8 mouse cellular contexts compared by ENCODE assay signal in the genomic region with DNA sequence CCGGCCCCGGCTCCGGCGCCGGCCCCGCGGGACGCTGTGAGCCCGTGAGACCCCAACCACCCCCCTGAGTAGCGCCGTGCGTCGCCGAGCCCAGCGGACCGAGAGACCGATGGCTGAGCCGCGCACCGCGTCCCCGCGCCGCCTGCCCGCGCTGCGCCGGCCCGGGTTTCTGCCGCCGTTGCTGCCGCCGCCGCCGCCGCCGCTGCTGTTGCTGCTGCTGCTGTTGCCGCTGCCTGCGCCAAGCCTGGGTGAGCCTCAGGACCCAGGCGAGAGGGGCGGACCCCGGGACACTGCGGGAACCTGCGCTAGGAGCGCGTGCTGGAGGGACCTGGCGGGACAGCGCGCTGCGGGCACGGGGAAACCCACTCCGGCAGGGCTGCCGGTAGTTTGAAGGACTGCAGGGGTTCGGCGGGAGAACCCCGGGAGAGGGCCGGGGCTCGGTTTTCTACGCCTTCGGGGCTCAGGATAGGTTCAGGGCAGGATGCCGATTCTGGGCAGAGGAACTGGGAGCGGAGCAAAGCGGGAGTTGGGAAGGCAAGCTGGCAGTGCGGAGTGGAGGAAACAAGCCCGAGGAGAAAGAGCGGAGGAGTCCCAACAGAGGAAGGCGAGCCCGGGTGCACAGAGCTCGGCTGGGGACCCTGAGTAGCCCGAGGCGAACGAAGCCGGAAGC. TPM values are rescaled to one million over a fixed set of nuclear protein-coding genes. Genes with fewer than 3 reads are reported as not detected.
DNase-seq lines count a peak whose midpoint lies in the region; ATAC-seq lines count a peak whose summit lies in the region.

No protein-coding gene starts in this region.

- no peaks in the 10 kb centered on the region for H3K36me3 ChIP-seq in intestine, embryonic 16.5 days (ENCODE audit: control insufficient read depth, insufficient read depth, low read length)
- H3K36me3 ChIP-seq in liver, embryonic 13.5 days: no peaks in the 10 kb centered on the region
- peaks cover 6% of the 10 kb centered on the region; the same call in 1 of the 2 replicates for H3K36me3 ChIP-seq in neural tube, embryonic 14.5 days (ENCODE audit: control insufficient read depth, insufficient read depth, low read length)

- peak; percentile 37 to 69 for DNase-seq in layer of hippocampus, postnatal 14 days (ENCODE audit: low spot score in 2 of 2)
- no peak for DNase-seq in layer of hippocampus, adult 11-12 months (ENCODE audit: low spot score)
- DNase-seq in adrenal gland, postnatal 36 days: peak; percentile 76 to 78
- DNase-seq in gastrocnemius, postnatal 14 days: peak; percentile 58
- DNase-seq in liver, embryonic 13.5 days: no peak
- peak; percentile 51 for DNase-seq in urinary bladder, postnatal 25 days (ENCODE audit: low spot score)

- peaks cover 8% of the 10 kb centered on the region; the same call in 1 of the 2 replicates for H3K27me3 ChIP-seq in intestine, embryonic 16.5 days (replicated peaks; ENCODE audit: control insufficient read depth, insufficient read depth, low read length)
- H3K27me3 ChIP-seq in liver, embryonic 13.5 days: peaks cover 85% of the 10 kb centered on the region
- H3K27me3 ChIP-seq in neural tube, embryonic 14.5 days (ENCODE audit: control insufficient read depth, insufficient read depth, low read length): no peaks in the 10 kb centered on the region

- H3K4me3 ChIP-seq in intestine, embryonic 16.5 days (ENCODE audit: low read length): peak overlapping the region; percentile 75
- H3K4me3 ChIP-seq in liver, embryonic 13.5 days (replicated peaks): peak overlapping the region; percentile 60
- H3K4me3 ChIP-seq in neural tube, embryonic 14.5 days (ENCODE audit: low read depth, low read length): peak overlapping the region; percentile 89

- H3K27ac ChIP-seq in intestine, embryonic 16.5 days (ENCODE audit: low read length): peak overlapping the region; percentile 49
- no peak overlapping the region for H3K27ac ChIP-seq in liver, embryonic 13.5 days
- peak overlapping the region; percentile 95 for H3K27ac ChIP-seq in neural tube, embryonic 14.5 days (ENCODE audit: low read depth, low read length)

- peak; percentile 69 for ATAC-seq in intestine, embryonic 16.5 days
- ATAC-seq in liver, embryonic 13.5 days (ENCODE audit: low read depth): no peak
- peak; percentile 75 for ATAC-seq in neural tube, embryonic 14.5 days (ENCODE audit: low read depth)

- intact Hi-C loops in gastrocnemius, postnatal 14 days (cut with DNase I; ENCODE audit: low total_unique reads): no loop called here

- H3K4me2 ChIP-seq in intestine, embryonic 16.5 days (ENCODE audit: low read depth, low read length): peak overlapping the region; percentile 100
- H3K4me2 ChIP-seq in liver, embryonic 13.5 days: peak overlapping the region; percentile 76
- peak overlapping the region; percentile 90 for H3K4me2 ChIP-seq in neural tube, embryonic 14.5 days (ENCODE audit: low read depth, low read length)

- peaks cover 13% of the 10 kb centered on the region for H3K4me1 ChIP-seq in intestine, embryonic 16.5 days (ENCODE audit: control insufficient read depth, insufficient read depth, low read length)
- peaks cover 17% of the 10 kb centered on the region for H3K4me1 ChIP-seq in liver, embryonic 13.5 days (replicated peaks)
- H3K4me1 ChIP-seq in neural tube, embryonic 14.5 days (ENCODE audit: control insufficient read depth, insufficient read depth, low read length): peaks cover 23% of the 10 kb centered on the region

- H3K9ac ChIP-seq in intestine, embryonic 16.5 days (ENCODE audit: low read depth, low read length): peak overlapping the region; percentile 75
- peak overlapping the region; percentile 56 for H3K9ac ChIP-seq in liver, embryonic 13.5 days
- H3K9ac ChIP-seq in neural tube, embryonic 14.5 days (replicated peaks; ENCODE audit: low read depth, low read length): peak overlapping the region; percentile 91

- no peaks in the 10 kb centered on the region for H3K9me3 ChIP-seq in intestine, embryonic 16.5 days (ENCODE audit: control insufficient read depth, low read length)
- H3K9me3 ChIP-seq in liver, embryonic 13.5 days (replicated peaks): no peaks in the 10 kb centered on the region
- no peaks in the 10 kb centered on the region for H3K9me3 ChIP-seq in neural tube, embryonic 14.5 days (ENCODE audit: control insufficient read depth, low read length)

- under 1% methylated on average over 68 of the region's 73 CpGs for WGBS in intestine, embryonic 16.5 days
- WGBS in liver, embryonic 13.5 days (ENCODE audit: insufficient replicate concordance): under 1% methylated on average over 64 of the region's 73 CpGs
- under 1% methylated on average over 36 of the region's 73 CpGs for WGBS in neural tube, embryonic 14.5 days

RNA-seq across cellular contexts. Expression of gene Igdcc3, which starts 0.5 kb away (rescaled TPM):
- 1 to 10 TPM; 5.3 to 6.1 TPM for total RNA-seq in layer of hippocampus, postnatal 14 days (2021)
- 1 to 10 TPM; 1.2 to 1.9 TPM for total RNA-seq in adrenal gland, postnatal 36 days (2021)
- under 1 TPM; 0.37 to 0.58 TPM for total RNA-seq in gastrocnemius, postnatal 14 days (2021)
- polyA plus RNA-seq in intestine, embryonic 16.5 days (2015; fragmentation: Nextera tagmentation; extraction: Ambion mirVana): 0.12 and 0.60 TPM in 2 replicates
- 0.15 TPM in 2 replicates for polyA plus RNA-seq in liver, embryonic 13.5 days (2015; fragmentation: Nextera tagmentation; extraction: Ambion mirVana)
- polyA plus RNA-seq in neural tube, embryonic 14.5 days (2014; fragmentation: Nextera tagmentation; extraction: Ambion mirVana): 9.9 and 10.1 TPM in 2 replicates

RNA-seq across cellular contexts. Expression of gene Igdcc4, which starts 40.2 kb away (rescaled TPM):
- 10 to 100 TPM; 26.1 to 30.4 TPM for total RNA-seq in layer of hippocampus, postnatal 14 days (2021)
- total RNA-seq in adrenal gland, postnatal 36 days (2021): 10 to 100 TPM; 31.8 to 32.6 TPM
- total RNA-seq in gastrocnemius, postnatal 14 days (2021): 10 to 100 TPM; 31.8 to 39.9 TPM
- 13.0 and 14.5 TPM in 2 replicates for polyA plus RNA-seq in intestine, embryonic 16.5 days (2015; fragmentation: Nextera tagmentation; extraction: Ambion mirVana)
- 3.8 and 4.6 TPM in 2 replicates for polyA plus RNA-seq in liver, embryonic 13.5 days (2015; fragmentation: Nextera tagmentation; extraction: Ambion mirVana)
- 15.6 and 19.4 TPM in 2 replicates for polyA plus RNA-seq in neural tube, embryonic 14.5 days (2014; fragmentation: Nextera tagmentation; extraction: Ambion mirVana)

RNA-seq across cellular contexts. Expression of gene Parp16, which starts 53.7 kb away (rescaled TPM):
- total RNA-seq in layer of hippocampus, postnatal 14 days (2021): 1 to 10 TPM; 4.1 TPM
- total RNA-seq in adrenal gland, postnatal 36 days (2021): 10 to 100 TPM; 11.8 to 21.2 TPM
- 1 to 10 TPM; 4.9 to 5.4 TPM for total RNA-seq in gastrocnemius, postnatal 14 days (2021)
- polyA plus RNA-seq in intestine, embryonic 16.5 days (2015; fragmentation: Nextera tagmentation; extraction: Ambion mirVana): 10.8 and 11.0 TPM in 2 replicates
- 8.2 and 9.2 TPM in 2 replicates for polyA plus RNA-seq in liver, embryonic 13.5 days (2015; fragmentation: Nextera tagmentation; extraction: Ambion mirVana)
- polyA plus RNA-seq in neural tube, embryonic 14.5 days (2014; fragmentation: Nextera tagmentation; extraction: Ambion mirVana): 5.3 and 6.7 TPM in 2 replicates

Comparison
In these comparisons a context has a peak if more than half of its experiments do, and no peak if none do; other contexts are left out.
1. DNase-seq: peak in layer of hippocampus, postnatal 14 days (2 of 2), adrenal gland, postnatal 36 days (2 of 2), gastrocnemius, postnatal 14 days (single experiment) and urinary bladder, postnatal 25 days (single experiment); none in layer of hippocampus, adult 11-12 months (single experiment) and liver, embryonic 13.5 days (single experiment).
2. Peak in every context shown above with its lines, with median percentiles within 50 percentile points of each other: H3K4me2 ChIP-seq, H3K4me3 ChIP-seq and H3K9ac ChIP-seq.